Mouse (Mus musculus) cerebellum, adult 18-20 months (tissue): ENCODE measurements at regions not wholly inside any gene's neighbourhood (a gene's known extent, or its start where the extent isn't known, plus 50 kb on each side); places are given as distances from the start of the nearest gene placed in this dataset.

Experiments used
- DNase-seq, 2 experiments: peaks; one replicate each; pipeline ENCODE4 v3.0.0; 2021

- DNase-seq: no peak
Measured at GRCm38 (mm10) chr4:53386309-53386708, 53.9 kb upstream of the Slc44a1 start.

DNA sequence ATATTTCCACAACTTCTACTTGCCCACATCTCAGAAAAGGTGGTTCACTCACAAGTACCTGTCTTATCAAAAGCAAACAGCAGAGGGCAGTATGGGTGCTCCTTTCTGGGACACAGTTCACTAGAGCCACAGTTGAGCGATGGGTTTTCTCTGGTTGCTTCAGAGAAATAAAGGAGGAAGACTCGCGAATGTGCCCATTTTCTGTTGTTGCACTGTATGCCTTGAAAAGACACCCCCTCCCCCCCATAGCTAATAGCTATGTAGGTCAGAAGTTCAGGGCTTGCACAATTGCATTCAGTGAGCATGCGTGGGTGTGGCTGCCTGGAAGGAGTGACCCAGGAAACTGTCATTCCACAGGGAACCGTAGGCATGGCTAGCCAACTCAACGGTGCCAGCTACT lies 55.5 kb upstream of the Slc44a1 start:
- peak; percentile 79 to 84 for DNase-seq

DNA sequence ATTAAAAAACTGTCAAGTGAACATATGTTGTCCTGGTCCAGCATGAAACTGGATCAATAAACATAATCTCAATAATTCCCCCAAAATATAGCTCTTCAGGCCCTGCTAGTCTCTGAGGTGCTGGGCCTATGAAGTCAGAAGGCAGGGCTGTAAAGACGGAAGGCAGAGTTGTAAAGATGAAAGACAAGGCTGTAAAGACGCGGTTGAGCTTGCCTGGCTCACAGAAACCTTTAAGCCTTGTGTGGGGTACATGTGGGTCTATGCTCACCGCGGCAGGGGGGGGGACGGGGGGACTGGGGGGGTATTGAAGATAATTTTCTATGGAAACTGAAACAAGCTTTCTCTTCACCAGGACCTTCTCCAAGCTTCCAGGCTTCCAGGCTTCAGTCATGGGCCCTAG lies 56.1 kb upstream of the Slc44a1 start:
- no peak for DNase-seq

DNA sequence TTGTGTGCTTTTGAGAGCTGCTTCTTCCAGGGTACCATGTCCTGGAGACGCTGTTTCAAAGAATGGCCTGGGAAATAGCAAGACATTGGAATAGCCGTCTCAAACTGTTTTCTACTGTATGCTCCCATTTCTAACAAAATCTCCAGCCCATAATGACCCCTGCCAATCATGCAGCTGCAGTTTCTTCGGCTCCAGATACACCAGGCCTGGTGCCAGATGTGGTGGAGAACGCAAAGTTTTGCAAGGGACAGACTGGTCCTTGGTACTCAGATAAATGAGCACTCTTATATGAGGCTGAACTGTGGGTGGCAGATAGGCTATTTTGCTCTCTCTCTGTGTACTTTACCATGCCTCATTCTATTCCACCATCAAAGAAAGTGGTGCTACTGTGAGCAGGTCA lies 58.2 kb upstream of the Slc44a1 start:
- no peak for DNase-seq

- DNase-seq: no peak
Measured at GRCm38 (mm10) chr4:53379855-53380254, 60.4 kb upstream of the Slc44a1 start.

DNA sequence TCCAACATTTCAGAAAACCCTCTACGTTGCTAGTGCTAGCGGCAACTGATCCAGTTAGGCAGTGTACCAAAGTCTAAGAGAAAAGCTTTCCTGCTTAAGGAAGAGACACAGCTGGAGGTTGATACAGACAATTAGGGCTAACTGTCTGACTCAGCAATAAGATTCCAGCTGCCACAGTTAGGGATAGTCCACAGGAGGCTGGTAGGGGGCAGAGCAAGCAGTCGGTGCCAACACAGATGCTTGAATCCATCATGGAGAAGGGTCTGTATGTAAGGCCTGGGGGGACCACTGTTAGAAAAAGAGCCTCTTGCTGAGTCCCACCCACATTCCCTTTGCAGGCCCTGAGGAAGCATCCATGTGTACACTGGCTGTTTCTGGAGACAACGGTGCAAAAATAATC lies 63.2 kb upstream of the Slc44a1 start:
- no peak for DNase-seq

GRCm38 (mm10) chr4:53356374-53356773 lies 83.8 kb upstream of the Slc44a1 start:
- no peak for DNase-seq

- no peak for DNase-seq
Measured at GRCm38 (mm10) chr4:53354961-53355360, 85.3 kb upstream of the Slc44a1 start.

DNA sequence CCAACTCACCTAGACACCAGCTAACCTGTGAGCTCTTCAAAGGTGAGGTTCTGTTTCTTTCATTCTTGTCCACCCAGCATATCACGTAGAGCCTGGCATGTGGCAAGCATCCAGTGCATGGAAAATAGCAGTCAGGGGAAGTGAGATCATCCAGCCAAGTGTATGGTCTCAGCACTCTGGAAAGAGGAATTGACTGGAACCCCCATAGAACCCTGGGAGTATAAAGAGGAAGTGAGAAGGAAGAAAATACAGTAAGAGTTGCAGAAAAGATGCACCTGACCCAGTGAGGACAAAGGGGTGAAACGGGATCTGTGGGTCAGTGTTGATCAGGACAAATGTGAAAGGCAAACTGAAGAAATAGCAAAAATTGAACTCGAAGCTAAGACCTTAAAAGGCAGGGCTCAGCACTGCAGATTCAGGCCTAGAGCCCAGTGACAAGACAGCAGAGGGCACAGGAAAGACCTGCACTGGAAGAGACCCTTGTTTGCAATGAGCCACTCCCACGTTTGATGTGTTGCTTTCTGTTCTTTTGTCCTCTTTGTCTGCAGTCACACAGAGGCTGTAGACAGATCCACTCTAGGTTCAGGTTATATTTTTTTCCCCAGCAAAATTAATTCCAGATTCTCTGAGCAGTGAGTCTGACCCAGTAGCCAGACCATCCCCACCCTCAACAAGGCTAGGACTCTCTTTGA lies 86.7 kb upstream of the Slc44a1 start:
- no peak for DNase-seq

GRCm38 (mm10) chr4:53351104-53351607 lies 89.1 kb upstream of the Slc44a1 start:
- no peak for DNase-seq

GRCm38 (mm10) chr4:53345346-53345745 lies 94.9 kb upstream of the Slc44a1 start:
- DNase-seq: no peak

- no peak for DNase-seq
Measured at GRCm38 (mm10) chr4:53344546-53344945, 95.7 kb upstream of the Slc44a1 start.

DNA sequence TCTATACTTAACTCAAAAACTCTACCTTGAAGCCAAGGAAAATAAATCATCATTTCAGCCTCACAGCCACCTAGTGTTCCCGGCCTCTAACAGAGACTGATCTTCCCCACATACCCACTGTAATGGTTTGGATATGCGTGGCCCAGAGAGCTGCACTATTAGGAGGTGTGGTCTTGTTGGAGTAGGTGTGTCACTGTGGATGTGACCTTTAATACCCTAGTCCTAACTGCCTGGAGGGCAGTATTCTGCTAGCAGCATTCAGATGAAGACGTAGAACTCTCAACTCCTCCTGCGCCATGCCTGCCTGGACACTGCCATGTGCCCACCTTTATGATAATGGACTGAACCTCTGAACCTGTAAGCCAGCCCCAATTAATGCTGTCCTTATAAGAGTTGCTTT lies 99.0 kb upstream of the Slc44a1 start:
- no peak for DNase-seq

DNA sequence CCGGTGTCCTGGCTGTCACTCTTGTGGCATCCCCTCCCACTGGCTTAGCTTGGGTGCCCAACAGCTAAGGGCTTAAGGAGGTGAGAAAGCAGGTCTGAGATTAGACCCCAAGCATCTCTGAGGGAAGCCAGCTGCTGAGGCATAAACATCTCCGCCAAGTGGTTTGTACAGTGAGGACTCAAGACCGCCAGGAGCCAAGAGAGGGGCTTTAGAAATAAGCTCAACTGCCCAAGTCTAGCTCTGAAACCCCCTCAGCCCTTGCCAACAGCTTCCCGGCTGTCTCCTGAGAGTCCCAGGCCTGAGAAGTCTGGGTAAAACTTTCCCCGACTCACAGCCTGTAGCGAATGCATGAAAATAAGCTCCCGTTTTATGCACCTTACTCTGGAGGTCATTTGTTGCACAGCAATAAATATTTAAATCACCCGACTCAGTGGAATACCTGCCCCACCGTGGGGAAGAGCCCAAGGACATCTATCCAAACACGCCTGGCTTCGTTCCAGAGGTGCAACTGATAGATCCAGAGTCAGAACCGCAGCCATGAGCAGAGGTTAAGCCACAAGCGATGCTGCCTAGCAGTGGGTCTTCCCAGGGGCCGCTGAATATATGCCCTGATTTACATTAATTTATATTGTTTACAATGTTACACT lies 100.1 kb upstream of the Slc44a1 start:
- DNase-seq: no peak

DNA sequence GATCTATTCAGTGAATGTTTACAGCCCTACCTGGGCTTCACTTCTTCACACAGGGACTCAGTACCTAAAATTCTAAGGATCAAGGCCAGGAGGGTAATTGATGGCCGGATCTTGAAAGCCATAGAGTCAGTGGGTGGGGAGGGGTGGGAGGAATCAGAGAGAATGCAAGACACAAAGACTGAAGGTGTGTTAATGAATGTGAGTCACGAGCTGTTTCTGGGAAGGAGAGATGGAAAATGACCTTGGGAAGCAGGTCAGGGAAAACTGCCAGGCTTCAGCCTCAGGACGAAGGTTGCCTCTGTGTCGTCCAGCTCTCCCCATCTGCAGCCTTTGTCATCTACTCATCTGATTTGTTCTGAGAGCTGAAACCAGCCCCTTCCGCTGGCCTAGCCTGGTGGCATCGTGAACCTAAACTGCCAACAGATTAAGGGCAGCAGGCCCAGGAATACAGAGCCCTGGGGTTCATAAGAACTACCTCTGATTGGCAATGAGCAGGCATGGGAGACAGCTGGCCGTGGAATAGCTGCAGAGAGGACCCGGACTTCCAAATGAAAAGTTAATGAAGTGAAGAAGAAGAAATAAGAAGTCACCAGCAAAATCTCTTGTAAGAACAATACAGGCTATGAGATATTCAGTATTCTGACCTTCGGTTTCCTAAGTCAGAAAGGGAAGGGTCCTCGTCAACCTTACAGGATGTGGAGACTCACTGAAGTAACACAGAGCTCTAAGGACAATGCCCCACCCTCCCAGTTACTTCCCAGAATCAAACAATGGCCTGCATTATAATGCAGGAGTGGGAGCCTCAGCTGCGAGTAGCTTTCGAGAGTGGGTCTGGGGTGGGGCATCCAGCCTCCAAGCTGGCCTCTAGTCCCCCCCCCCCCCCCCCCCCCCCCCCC lies 100.8 kb upstream of the Slc44a1 start:
- no peak for DNase-seq

- no peak for DNase-seq
Measured at GRCm38 (mm10) chr4:53338479-53338878, 101.7 kb upstream of the Slc44a1 start.

- no peak for DNase-seq
Measured at GRCm38 (mm10) chr4:53337784-53338183, 102.4 kb upstream of the Slc44a1 start.

- no peak for DNase-seq
Measured at GRCm38 (mm10) chr4:53327382-53328165, 112.6 kb upstream of the Slc44a1 start.

- DNase-seq: no peak
Measured at GRCm38 (mm10) chr4:53323838-53324237, 116.4 kb upstream of the Slc44a1 start.

DNA sequence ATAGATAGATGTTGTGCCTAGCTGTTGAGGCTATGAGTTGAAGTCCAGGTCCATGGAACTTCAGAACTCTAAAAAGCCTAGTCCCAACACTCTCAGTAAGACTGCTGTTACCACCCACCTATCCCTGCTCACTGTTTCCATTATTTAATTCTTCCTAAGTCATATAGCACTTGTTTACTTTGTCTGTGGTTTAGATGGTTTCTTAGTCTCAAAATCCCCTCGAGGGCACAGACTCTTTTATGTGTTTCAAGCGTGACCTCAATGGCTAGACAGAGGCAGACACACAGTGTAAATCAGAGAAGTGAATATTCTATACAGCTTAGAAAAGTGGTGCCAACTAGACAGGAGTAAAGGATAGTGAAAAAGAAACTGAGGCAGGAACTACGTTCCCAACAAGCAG lies 117.0 kb upstream of the Slc44a1 start:
- no peak for DNase-seq

GRCm38 (mm10) chr4:53322484-53322883 lies 117.7 kb upstream of the Slc44a1 start:
- DNase-seq: no peak

GRCm38 (mm10) chr4:53320735-53321449 lies 119.3 kb upstream of the Slc44a1 start:
- DNase-seq: no peak
